13 mouse cellular contexts compared by ENCODE assay signal in the genomic region with DNA sequence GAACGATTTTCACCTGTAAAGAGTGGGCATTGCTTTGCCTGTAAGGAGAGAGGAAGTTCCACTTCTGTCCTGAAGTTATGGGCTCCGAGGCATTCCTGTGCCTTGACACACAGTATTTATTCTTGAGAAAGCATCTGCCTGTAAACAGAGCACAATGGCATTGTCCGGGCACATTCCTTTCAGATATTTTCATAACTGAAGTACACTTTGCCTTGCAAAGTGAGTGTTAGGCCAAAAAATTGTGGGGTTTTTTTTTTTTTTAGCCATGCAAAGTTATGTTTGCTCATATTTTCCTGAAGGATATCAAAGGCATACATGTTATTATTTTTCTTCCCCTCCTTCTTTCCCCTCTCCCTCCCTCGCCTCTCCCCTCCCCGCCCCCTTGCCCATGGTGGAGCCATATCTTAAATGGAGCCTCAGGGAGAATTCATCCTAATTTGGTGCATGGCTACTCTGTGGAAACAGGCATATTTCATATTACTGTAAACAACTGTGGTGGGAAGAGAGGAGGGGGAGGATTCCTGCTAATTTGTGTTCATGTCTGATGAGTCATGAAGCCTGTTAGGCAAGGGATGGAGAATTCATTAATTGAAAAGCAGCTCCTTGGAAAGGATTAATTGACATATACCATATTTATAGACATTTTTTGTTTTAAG. TPM values are rescaled to one million over a fixed set of nuclear protein-coding genes. Genes with fewer than 3 reads are reported as not detected.
A peak's percentile ranks its signal among the peaks of the same experiment; 100 is the strongest.
DNase-seq lines count a peak whose midpoint lies in the region; ATAC-seq and TF ChIP-seq lines count a peak whose summit lies in the region.
"Had no signal": no experiment of that assay in that cellular context is flagged by ENCODE, and none has a peak within 500 bp of the region (broad histone marks: within the 10 kb centered on the region; RNA-seq: fewer than 3 reads in every experiment).

No protein-coding gene starts in this region.

- no peaks in the 10 kb centered on the region for H3K36me3 ChIP-seq in kidney, embryonic 16.5 days (ENCODE audit: insufficient read depth, low read length)
- no peaks in the 10 kb centered on the region for H3K36me3 ChIP-seq in thymus, adult 2 months (ENCODE audit: control insufficient read depth, insufficient read depth, low read length)
- no peaks in the 10 kb centered on the region for H3K36me3 ChIP-seq in midbrain, embryonic 14.5 days (ENCODE audit: control insufficient read depth, insufficient read depth, low read length)
- H3K36me3 ChIP-seq: embryonic facial prominence, embryonic 15.5 days; hindbrain, embryonic 15.5 days had no signal

- DNase-seq in kidney, adult 8-10 months = no peak
- peak; percentile 29 for DNase-seq in MN1 (ENCODE audit: low spot score)
- peak; percentile 56 for DNase-seq in lung, postnatal 25 days (ENCODE audit: low spot score)
- no peak for DNase-seq in thymus, adult 2 months
- no peak for DNase-seq in midbrain, embryonic 14.5 days
- DNase-seq: adrenal gland, postnatal 14 days; cerebellum, adult 9-10 months; layer of hippocampus, adult 9-11 months; thymus, adult 18-20 months had no signal

- TF ChIP-seq POLR2A in embryonic fibroblast, embryonic 13.5 days (IDR thresholded peaks at IDR 0.05; ENCODE audit: low read depth, low read length) = no peak
- TF ChIP-seq POLR2A in thymus, adult 2 months (IDR thresholded peaks at IDR 0.05; ENCODE audit: control insufficient read depth, extremely low read depth, insufficient read depth, low read length, poor library complexity) = no peak

- no peak overlapping the region for H3K4me2 ChIP-seq in kidney, embryonic 16.5 days (replicated peaks; ENCODE audit: low read depth, low read length)
- no peak overlapping the region for H3K4me2 ChIP-seq in midbrain, embryonic 14.5 days (ENCODE audit: low read length)
- H3K4me2 ChIP-seq: embryonic facial prominence, embryonic 15.5 days; hindbrain, embryonic 15.5 days had no signal

- no peak for TF ChIP-seq CTCF in embryonic fibroblast, embryonic 13.5 days (IDR thresholded peaks at IDR 0.05; ENCODE audit: borderline replicate concordance, insufficient read depth, low read length)
- no peak for TF ChIP-seq CTCF in thymus, adult 2 months (IDR thresholded peaks at IDR 0.05; ENCODE audit: borderline replicate concordance, control insufficient read depth, extremely low read depth, insufficient read depth, low read length, poor library complexity)

- no peaks in the 10 kb centered on the region for H3K9me3 ChIP-seq in kidney, embryonic 16.5 days (ENCODE audit: low read length)
- no peaks in the 10 kb centered on the region for H3K9me3 ChIP-seq in midbrain, embryonic 14.5 days (ENCODE audit: control insufficient read depth, low read length)
- H3K9me3 ChIP-seq: embryonic facial prominence, embryonic 15.5 days; hindbrain, embryonic 15.5 days had no signal

- H3K27ac ChIP-seq in kidney, embryonic 16.5 days (ENCODE audit: low read length) = 0 out of 2 replicates have a peak overlapping the region, but pooled peaks have one; percentile 38
- H3K27ac ChIP-seq in embryonic fibroblast, embryonic 13.5 days (ENCODE audit: insufficient read depth, low read length) = peak overlapping the region; percentile 61
- no peak overlapping the region for H3K27ac ChIP-seq in thymus, adult 2 months (ENCODE audit: control insufficient read depth, insufficient read depth, low read length)
- H3K27ac ChIP-seq in midbrain, embryonic 14.5 days (replicated peaks; ENCODE audit: low read depth, low read length) = no peak overlapping the region
- H3K27ac ChIP-seq: embryonic facial prominence, embryonic 15.5 days; hindbrain, embryonic 15.5 days had no signal

- WGBS in kidney, embryonic 16.5 days = 56% methylated on average over 5 of the region's 5 CpGs
- 57% methylated on average over 5 of the region's 5 CpGs for WGBS in thymus, adult 2 months
- 82% methylated on average over 5 of the region's 5 CpGs for WGBS in midbrain, embryonic 14.5 days

- ATAC-seq in kidney, embryonic 16.5 days (ENCODE audit: low FRiP score, low TSS enrichment) = no peak
- no peak for ATAC-seq in midbrain, embryonic 14.5 days (ENCODE audit: low FRiP score, low TSS enrichment)

- H3K27me3 ChIP-seq in kidney, embryonic 16.5 days (ENCODE audit: insufficient read depth, low read length) = no peaks in the 10 kb centered on the region
- H3K27me3 ChIP-seq in thymus, adult 2 months (ENCODE audit: control insufficient read depth, insufficient read depth, low read length) = no peaks in the 10 kb centered on the region
- H3K27me3 ChIP-seq in midbrain, embryonic 14.5 days (ENCODE audit: control insufficient read depth, insufficient read depth, low read length) = no peaks in the 10 kb centered on the region
- H3K27me3 ChIP-seq: embryonic facial prominence, embryonic 15.5 days; hindbrain, embryonic 15.5 days had no signal

- no peak overlapping the region for H3K4me3 ChIP-seq in kidney, embryonic 16.5 days (ENCODE audit: low read length)
- peak overlapping the region; percentile 21; the same call in 1 of the 2 replicates for H3K4me3 ChIP-seq in embryonic fibroblast, embryonic 13.5 days (ENCODE audit: insufficient read depth, low read length)
- no peak overlapping the region for H3K4me3 ChIP-seq in thymus, adult 2 months (ENCODE audit: control insufficient read depth, insufficient read depth, low read length)
- no peak overlapping the region for H3K4me3 ChIP-seq in midbrain, embryonic 14.5 days (replicated peaks; ENCODE audit: low read depth, low read length)
- H3K4me3 ChIP-seq: embryonic facial prominence, embryonic 15.5 days; hindbrain, embryonic 15.5 days had no signal

- peaks cover 32% of the 10 kb centered on the region for H3K4me1 ChIP-seq in kidney, embryonic 16.5 days (ENCODE audit: insufficient read depth, low read length)
- peaks cover 5% of the 10 kb centered on the region; the same call in 1 of the 2 replicates for H3K4me1 ChIP-seq in embryonic fibroblast, embryonic 13.5 days (ENCODE audit: control insufficient read depth, insufficient read depth, low read length)
- peaks cover 14% of the 10 kb centered on the region for H3K4me1 ChIP-seq in thymus, adult 2 months (replicated peaks; ENCODE audit: control insufficient read depth, insufficient read depth, low read length)
- H3K4me1 ChIP-seq in midbrain, embryonic 14.5 days (ENCODE audit: control insufficient read depth, insufficient read depth, low read length) = peaks cover 19% of the 10 kb centered on the region

- no peak overlapping the region for H3K9ac ChIP-seq in kidney, embryonic 16.5 days (replicated peaks; ENCODE audit: low read length)
- H3K9ac ChIP-seq in midbrain, embryonic 14.5 days (replicated peaks; ENCODE audit: low read length) = no peak overlapping the region
- H3K9ac ChIP-seq: embryonic facial prominence, embryonic 15.5 days; hindbrain, embryonic 15.5 days had no signal

RNA-seq across cellular contexts. Expression of a gene that starts 32.3 kb away (rescaled TPM):
- polyA plus RNA-seq in kidney, embryonic 16.5 days (2015; fragmentation: Nextera tagmentation; extraction: Ambion mirVana) = 83.6 and 88.5 TPM in 2 replicates
- polyA plus RNA-seq in embryonic fibroblast, embryonic 13.5 days (2011; ENCODE audit: insufficient read length, low read depth, missing spikeins) = 191 and 192 TPM in 2 replicates
- polyA plus RNA-seq in thymus, adult 2 months (2012; rRNA removed) = 291 and 334 TPM in 2 replicates
- polyA plus RNA-seq in midbrain, embryonic 14.5 days (2014; fragmentation: Nextera tagmentation; extraction: Ambion mirVana) = 58.0 and 66.8 TPM in 2 replicates

Comparison
In these comparisons a context has a peak if more than half of its experiments do, and no peak if none do; other contexts are left out.
1. H3K27ac ChIP-seq: peak in kidney, embryonic 16.5 days (single experiment) and embryonic fibroblast, embryonic 13.5 days (single experiment); none in thymus, adult 2 months (single experiment) and midbrain, embryonic 14.5 days (single experiment).
2. DNase-seq: peak in MN1 (single experiment) and lung, postnatal 25 days (single experiment); none in kidney, adult 8-10 months (0 of 2), thymus, adult 2 months (single experiment) and midbrain, embryonic 14.5 days (single experiment).